Mouse (Mus musculus) midbrain, embryonic 14.5 days (tissue): ENCODE measurements around the gene Rpl19. TPM values are rescaled to one million over a fixed set of nuclear protein-coding genes. Genes with fewer than 3 reads are reported as not detected.

Source experiments
- ATAC-seq: fragments of 200-750 bp; cut with Nextera tagmentation; 2 replicates; pipeline ENCODE4 v1.8.0; 2017; ENCODE audit warnings: moderate number of reproducible peaks, moderate library complexity; ENCODE audit not compliant: low FRiP score, low TSS enrichment
- DNase-seq: peaks from one replicate; pipeline ENCODE4 v3.0.0-alpha.2; 2015
- H3K27ac ChIP-seq: fragments of 300-500 bp; sonication (generic); replicated peaks from 2 replicates; pipeline ENCODE4 v1.5.1; 2014; ENCODE audit warnings: mild to moderate bottlenecking, low read depth, low read length, moderate library complexity
- H3K27me3 ChIP-seq: fragments of 300-500 bp; sonication (generic); 2 replicates; pipeline ENCODE4 v1.6.1; 2014; ENCODE audit warnings: low read length, control low read depth, mixed read lengths; ENCODE audit not compliant: control insufficient read depth, insufficient read depth
- H3K36me3 ChIP-seq: fragments of 300-500 bp; sonication (generic); 2 replicates; pipeline ENCODE4 v1.6.1; 2014; ENCODE audit warnings: low read length, control low read depth; ENCODE audit not compliant: control insufficient read depth, insufficient read depth
- H3K4me1 ChIP-seq: fragments of 300-500 bp; sonication (generic); 2 replicates; pipeline ENCODE4 v1.6.1; 2014; ENCODE audit warnings: mild to moderate bottlenecking, antibody characterized with exemption, low read length, control low read depth; ENCODE audit not compliant: control insufficient read depth, insufficient read depth
- H3K4me2 ChIP-seq: fragments of 300-500 bp; sonication (generic); 2 replicates; pipeline ENCODE4 v1.6.1; 2014; ENCODE audit warnings: mild to moderate bottlenecking, low read length, moderate library complexity
- H3K4me3 ChIP-seq: fragments of 300-500 bp; sonication (generic); replicated peaks from 2 replicates; pipeline ENCODE4 v1.5.1; 2014; ENCODE audit warnings: low read depth, low read length
- H3K9ac ChIP-seq: fragments of 300-500 bp; sonication (generic); replicated peaks from 2 replicates; pipeline ENCODE4 v1.6.1; 2014; ENCODE audit warnings: mild to moderate bottlenecking, low read length, moderate library complexity
- H3K9me3 ChIP-seq: fragments of 300-500 bp; sonication (generic); 2 replicates; pipeline ENCODE4 v1.6.1; 2016; ENCODE audit warnings: low read length, control low read depth, mixed read lengths; ENCODE audit not compliant: control insufficient read depth
- WGBS: fragments of 180-500 bp; shearing (Covaris S2); extraction: QIAGEN DNeasy Blood & Tissue Kit; methylation state at CpG from one replicate; pipeline ENCODE4 v1.1.7; 2014; 5-methylcytosine and 5-hydroxymethylcytosine counted together
- polyA plus RNA-seq: library from polyadenylated mRNA; unstranded; fragments of >200 nt; fragmentation: Nextera tagmentation; extraction: Ambion mirVana; gene quantifications from 2 replicates; pipeline ENCODE4 v1.2.1, GENCODE M21; 2014

Rpl19 gene
- 685 and 710 TPM in 2 replicates for polyA plus RNA-seq

DNA sequence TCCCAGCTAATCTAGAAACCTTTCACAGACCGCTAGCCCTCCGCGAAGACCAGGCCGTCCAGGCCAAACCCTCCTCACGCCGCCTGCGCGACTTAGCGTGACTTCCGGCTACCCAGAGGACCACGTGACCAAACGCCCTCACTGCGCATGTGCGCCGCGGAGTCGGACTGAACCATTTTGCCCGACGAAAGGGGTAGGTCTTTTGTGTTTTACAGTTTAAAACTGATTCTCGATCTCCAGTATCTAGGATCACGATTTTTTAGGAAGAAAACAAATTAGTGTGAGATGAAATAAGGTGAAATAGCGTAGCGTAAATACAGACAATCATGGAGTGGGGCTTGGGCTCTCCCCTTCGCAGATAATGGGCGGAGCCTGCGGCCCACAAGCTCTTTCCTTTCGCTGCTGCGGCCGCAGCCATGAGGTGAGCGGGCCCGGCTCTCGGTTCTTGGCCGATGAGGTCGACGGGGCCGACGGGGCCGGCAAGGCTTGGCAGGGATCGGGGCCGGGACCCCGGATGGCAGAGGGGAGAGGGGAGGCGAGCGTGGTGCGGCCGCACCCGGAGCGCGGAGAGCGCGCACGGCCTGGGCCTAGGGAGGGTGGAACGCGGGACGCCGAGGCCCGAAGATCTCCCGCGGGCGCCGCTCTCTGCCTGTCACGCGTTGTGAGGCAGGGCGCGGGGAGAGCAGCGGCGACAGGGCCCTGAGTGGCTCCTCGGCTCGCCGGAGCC lies at the start of gene Rpl19:
Rpl19 (plus strand) TSS at position 141 of the 727 bp plus-strand sequence.
- peaks cover 35% of the 10 kb centered on the region for H3K36me3 ChIP-seq
- ATAC-seq (peak; percentile 66), DNase-seq (peak; percentile 96)
- H3K4me1 ChIP-seq, result peaks cover 12% of the 10 kb centered on the region
- H3K9ac ChIP-seq, result peak within 1 kb of the TSS; percentile 99
- peak within 1 kb of the TSS; percentile 84 for H3K27ac ChIP-seq
- H3K27me3 ChIP-seq, result no peaks in the 10 kb centered on the region
- H3K4me2 ChIP-seq, result peak within 1 kb of the TSS; percentile 89
- no peaks in the 10 kb centered on the region for H3K9me3 ChIP-seq
- WGBS, result under 1% methylated on average over 69 of the region's 69 CpGs
- H3K4me3 ChIP-seq, result peak within 1 kb of the TSS; percentile 100

DNA sequence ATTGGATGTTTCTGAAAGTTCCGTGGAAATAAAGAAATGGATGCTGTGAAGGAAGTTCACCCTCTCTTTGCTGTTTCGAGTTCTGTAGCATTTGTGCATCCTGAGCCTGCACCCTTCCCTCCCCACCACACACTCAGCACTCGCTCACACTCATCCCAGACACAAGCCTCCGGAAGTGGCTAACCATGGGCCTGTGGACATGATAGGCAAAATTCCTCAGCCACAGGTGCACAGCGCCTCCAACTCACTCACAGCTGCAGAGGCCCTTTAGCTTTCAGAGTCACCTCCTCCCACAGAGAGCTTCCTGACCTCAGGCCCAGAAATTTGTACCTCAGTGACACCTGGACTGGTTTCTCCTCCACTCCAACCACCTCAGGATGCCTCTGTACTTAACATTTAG lies 48.7 kb upstream of the Rpl19 start:
- no peak for DNase-seq
- H3K27ac ChIP-seq, result no peak overlapping the region
- no peaks in the 10 kb centered on the region for H3K4me1 ChIP-seq
- no peaks in the 10 kb centered on the region for H3K36me3 ChIP-seq
- H3K27me3 ChIP-seq, result no peaks in the 10 kb centered on the region
- H3K4me3 ChIP-seq, result no peak overlapping the region
- H3K9me3 ChIP-seq, result no peaks in the 10 kb centered on the region
- ATAC-seq, result no peak
- no peak overlapping the region for H3K9ac ChIP-seq
- H3K4me2 ChIP-seq, result no peak overlapping the region
- WGBS, result 75% methylated on average over 5 of the region's 5 CpGs

GRCm38 (mm10) chr11:97978392-97978791 lies 48.1 kb upstream of the Rpl19 start:
- Histone ChIP-seq H3K9me3 (no peaks in the 10 kb centered on the region), H3K27ac (no peak overlapping the region), H3K27me3 (no peaks in the 10 kb centered on the region), H3K36me3 (no peaks in the 10 kb centered on the region), H3K4me3 (no peak overlapping the region), H3K4me1 (no peaks in the 10 kb centered on the region), H3K4me2 (no peak overlapping the region), H3K9ac (no peak overlapping the region)
- DNase-seq (no peak), ATAC-seq (no peak)
- WGBS, result 89% methylated on average over 13 of the region's 13 CpGs

GRCm38 (mm10) chr11:97979824-97980495 lies 46.5 kb upstream of the Rpl19 start:
- H3K4me3 ChIP-seq, result no peak overlapping the region
- DNase-seq (no peak), ATAC-seq (no peak)
- H3K9me3 ChIP-seq, result no peaks in the 10 kb centered on the region
- H3K36me3 ChIP-seq, result no peaks in the 10 kb centered on the region
- no peak overlapping the region for H3K4me2 ChIP-seq
- no peak overlapping the region for H3K9ac ChIP-seq
- WGBS, result 69% methylated on average over 10 of the region's 10 CpGs
- no peaks in the 10 kb centered on the region for H3K4me1 ChIP-seq
- no peak overlapping the region for H3K27ac ChIP-seq
- peaks cover 8% of the 10 kb centered on the region for H3K27me3 ChIP-seq

GRCm38 (mm10) chr11:97980531-97980966 lies 46.0 kb upstream of the Rpl19 start:
- Histone ChIP-seq H3K27ac (no peak overlapping the region), H3K4me1 (no peaks in the 10 kb centered on the region), H3K4me2 (no peak overlapping the region), H3K9ac (no peak overlapping the region), H3K9me3 (no peaks in the 10 kb centered on the region), H3K27me3 (peaks cover 14% of the 10 kb centered on the region), H3K36me3 (no peaks in the 10 kb centered on the region), H3K4me3 (no peak overlapping the region)
- 66% methylated on average over 9 of the region's 9 CpGs for WGBS
- no peak for ATAC-seq
- no peak for DNase-seq

DNA sequence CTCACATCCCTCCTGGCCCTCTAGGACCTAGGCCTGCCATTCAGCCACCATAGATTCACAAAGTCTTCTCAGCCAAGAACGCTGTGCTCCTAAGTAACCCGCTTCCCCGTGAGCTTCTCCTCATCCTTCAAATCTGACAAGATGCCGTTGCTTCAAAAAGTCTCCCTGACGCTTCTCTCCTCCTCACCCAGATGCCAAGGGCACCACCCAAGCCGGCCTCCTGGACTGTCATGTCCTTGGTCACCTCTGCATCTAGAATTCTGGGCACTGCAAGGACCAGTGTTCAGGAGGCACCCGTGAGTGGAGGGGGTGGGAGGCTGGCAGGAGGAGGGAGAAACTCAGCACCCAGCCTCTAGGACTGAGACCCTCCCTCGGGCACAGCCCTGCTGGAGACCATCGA lies 43.8 kb upstream of the Rpl19 start:
- H3K4me2 ChIP-seq, result no peak overlapping the region
- H3K36me3 ChIP-seq, result no peaks in the 10 kb centered on the region
- no peaks in the 10 kb centered on the region for H3K9me3 ChIP-seq
- peaks cover 27% of the 10 kb centered on the region for H3K27me3 ChIP-seq
- DNase-seq, result no peak
- H3K4me3 ChIP-seq, result no peak overlapping the region
- no peak overlapping the region for H3K27ac ChIP-seq
- H3K4me1 ChIP-seq, result peaks cover 3% of the 10 kb centered on the region; the same call in 1 of the 2 replicates
- WGBS, result 90% methylated on average over 9 of the region's 9 CpGs
- no peak for ATAC-seq
- no peak overlapping the region for H3K9ac ChIP-seq

GRCm38 (mm10) chr11:97983506-97983905 lies 43.0 kb upstream of the Rpl19 start:
- no peak for ATAC-seq
- WGBS, result 91% methylated on average over 3 of the region's 3 CpGs

DNA sequence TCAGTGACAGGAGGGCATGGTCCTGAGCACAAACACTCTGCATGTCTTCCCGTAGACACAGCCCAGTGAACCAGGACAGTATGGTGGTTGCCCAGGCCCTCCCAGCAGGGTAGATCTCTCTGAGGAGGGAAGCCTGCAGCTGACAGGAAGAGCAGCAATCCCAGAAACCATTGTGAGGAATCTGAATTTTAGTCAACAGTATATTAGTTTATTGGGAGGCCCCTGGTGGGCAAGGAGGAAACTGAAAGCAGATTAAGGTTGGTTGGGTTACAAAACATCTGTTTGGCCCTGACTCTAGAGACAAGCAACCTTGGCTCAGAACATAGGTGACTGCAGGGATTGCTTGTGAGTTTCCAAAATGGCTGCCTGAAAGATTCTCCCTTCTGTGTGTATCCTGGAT lies 42.5 kb upstream of the Rpl19 start:
- no peak for DNase-seq
- Histone ChIP-seq H3K36me3 (no peaks in the 10 kb centered on the region), H3K4me3 (no peak overlapping the region), H3K9ac (no peak overlapping the region), H3K27ac (no peak overlapping the region), H3K9me3 (no peaks in the 10 kb centered on the region), H3K27me3 (peaks cover 27% of the 10 kb centered on the region), H3K4me2 (no peak overlapping the region), H3K4me1 (peaks cover 3% of the 10 kb centered on the region; the same call in 1 of the 2 replicates)
- 59% methylated on average over 1 of the region's 1 CpGs for WGBS
- no peak for ATAC-seq

More at GRCm38 (mm10) chr11:97983506-97983905, 43.0 kb upstream of the Rpl19 start:
- no peaks in the 10 kb centered on the region for H3K9me3 ChIP-seq
- H3K36me3 ChIP-seq, result no peaks in the 10 kb centered on the region
- H3K9ac ChIP-seq, result no peak overlapping the region
- peaks cover 27% of the 10 kb centered on the region for H3K27me3 ChIP-seq
- no peak for DNase-seq
- peaks cover 3% of the 10 kb centered on the region; the same call in 1 of the 2 replicates for H3K4me1 ChIP-seq
- H3K27ac ChIP-seq, result no peak overlapping the region
- H3K4me3 ChIP-seq, result no peak overlapping the region
- H3K4me2 ChIP-seq, result no peak overlapping the region
